Mouse (Mus musculus): ENCODE results near the gene Tshz2.

GRCm38 (mm10) chr2:169679264-169679663 lies 46.5 kb downstream of the Tshz2 start:
- TF ChIP-seq CTCF (IDR thresholded peaks at IDR 0.05; ENCODE audit: extremely low read depth, insufficient read depth, insufficient read length, insufficient replicate concordance) (no peak), POLR2A (IDR thresholded peaks at IDR 0.05; ENCODE audit: low read depth, low read length) (no peak)

Measured in spleen, adult 2 months (tissue).